Mouse (Mus musculus) embryo, embryonic 10.5 days (tissue): ENCODE results near the gene Map2k7.
"Not testable (repeated sequence)": the region's sequence is repeated elsewhere in the genome, so short reads cannot be mapped to it uniquely, and the experiment has no call there.

Experiments used
- DNase-seq: peaks from one replicate; pipeline ENCODE4 v3.0.0-alpha.2; 2015; ENCODE audit warnings: low spot score

Map2k7 gene

GRCm38 (mm10) chr8:4226739-4227347 lies 11.7 kb upstream of the Map2k7 start, which contains the start of gene Lrrc8e:
Gene Lrrc8e, plus strand, starts transcription at chr8:4226827.
- no peak for DNase-seq

GRCm38 (mm10) chr8:4227919-4228318 lies 10.6 kb upstream of the Map2k7 start:
- DNase-seq, result no peak

GRCm38 (mm10) chr8:4229784-4230183 lies 8.8 kb upstream of the Map2k7 start:
- DNase-seq, result no peak

- DNase-seq, result no peak
These were observed 7.8 kb upstream of the Map2k7 start for GRCm38 (mm10) chr8:4230612-4231351.

- no peak for DNase-seq
These were observed 616 bp upstream of the Map2k7 start for GRCm38 (mm10) chr8:4237814-4238433.

GRCm38 (mm10) chr8:4239193-4239890 lies 802 bp downstream of the Map2k7 start:
- DNase-seq, result no peak

- DNase-seq, result no peak
These were observed 6.5 kb downstream of the Map2k7 start for GRCm38 (mm10) chr8:4245061-4245460.

GRCm38 (mm10) chr8:4245737-4246136 lies 7.2 kb downstream of the Map2k7 start:
- no peak for DNase-seq

- DNase-seq, result no peak
These were observed 8.7 kb downstream of the Map2k7 start for GRCm38 (mm10) chr8:4247241-4247640.

- DNase-seq, result no peak
These were observed 9.5 kb downstream of the Map2k7 start, which contains the start of gene Tgfbr3l for GRCm38 (mm10) chr8:4247951-4248540. Gene Tgfbr3l, plus strand, starts transcription at chr8:4248214.

GRCm38 (mm10) chr8:4249213-4249612 lies 10.7 kb downstream of the Map2k7 start:
- peak; percentile 58 for DNase-seq

GRCm38 (mm10) chr8:4250306-4250970 lies 11.9 kb downstream of the Map2k7 start:
- peak; percentile 84 for DNase-seq

GRCm38 (mm10) chr8:4252116-4252760 lies 13.7 kb downstream of the Map2k7 start:
- no peak for DNase-seq

GRCm38 (mm10) chr8:4252934-4253841 lies 14.6 kb downstream of the Map2k7 start, which contains the start of gene Snapc2:
Gene Snapc2, plus strand, starts transcription at chr8:4253080.
- peak; percentile 98 for DNase-seq

GRCm38 (mm10) chr8:4254001-4254400 lies 15.5 kb downstream of the Map2k7 start:
- DNase-seq, result no peak

GRCm38 (mm10) chr8:4255471-4255870 lies 16.9 kb downstream of the Map2k7 start:
- DNase-seq, result not testable (repeated sequence)

- no peak for DNase-seq
These were observed 18.4 kb downstream of the Map2k7 start for GRCm38 (mm10) chr8:4256911-4257310.

- DNase-seq, result no peak
These were observed 18.8 kb downstream of the Map2k7 start for GRCm38 (mm10) chr8:4257350-4257749.

- DNase-seq, result peak; percentile 90
These were observed 19.7 kb downstream of the Map2k7 start for GRCm38 (mm10) chr8:4258233-4258632.

- DNase-seq, result peak; percentile 83
These were observed 20.1 kb downstream of the Map2k7 start for GRCm38 (mm10) chr8:4258678-4259077.
